Comparison of ENCODE assay signal across 11 mouse cellular contexts in the genomic region with DNA sequence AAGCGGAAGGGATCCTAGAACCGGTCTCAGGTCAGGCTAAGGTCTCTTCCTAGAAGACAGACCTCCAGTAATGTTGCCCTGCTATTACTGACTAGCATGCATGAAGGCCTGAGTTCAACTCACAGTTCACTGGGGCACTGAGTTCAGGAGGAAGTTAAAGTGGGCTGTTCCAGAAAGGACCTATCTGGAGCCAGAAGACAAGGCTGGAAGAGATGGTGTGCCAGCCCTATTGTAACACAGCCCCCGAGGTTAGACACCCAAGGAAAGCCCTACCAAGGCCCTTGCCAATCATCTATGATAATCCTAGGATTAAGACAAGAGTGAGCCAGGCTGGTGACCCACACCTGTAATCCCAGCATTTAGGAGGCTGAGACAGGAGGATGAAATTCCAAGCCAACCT. TPM values are rescaled to one million over a fixed set of nuclear protein-coding genes. Genes with fewer than 3 reads are reported as not detected.
DNase-seq lines count a peak whose midpoint lies in the region; ATAC-seq and TF ChIP-seq lines count a peak whose summit lies in the region.
"Had no signal": no experiment of that assay in that cellular context is flagged by ENCODE, and none has a peak within 500 bp of the region (broad histone marks: within the 10 kb centered on the region; RNA-seq: fewer than 3 reads in every experiment).

No protein-coding gene starts in this region.

- H3K27me3 ChIP-seq in kidney, postnatal 0 days (ENCODE audit: insufficient read depth, low read length): 0 out of 2 replicates have a peak, but pooled peaks cover 3% of the 10 kb centered on the region
- H3K27me3 ChIP-seq in embryonic facial prominence, embryonic 10.5 days (replicated peaks; ENCODE audit: low read depth, poor library complexity, severe bottlenecking): peaks cover 56% of the 10 kb centered on the region
- H3K27me3 ChIP-seq in hindbrain, embryonic 14.5 days (ENCODE audit: control insufficient read depth, insufficient read depth, low read length): peaks cover 40% of the 10 kb centered on the region
- peaks cover 44% of the 10 kb centered on the region for H3K27me3 ChIP-seq in midbrain, embryonic 15.5 days (replicated peaks)

- H3K4me1 ChIP-seq in kidney, postnatal 0 days (replicated peaks; ENCODE audit: insufficient read depth, low read length): peaks cover 4% of the 10 kb centered on the region; the same call in 1 of the 2 replicates
- H3K4me1 ChIP-seq in embryonic facial prominence, embryonic 10.5 days: peaks cover 17% of the 10 kb centered on the region
- peaks cover 6% of the 10 kb centered on the region; the same call in 1 of the 2 replicates for H3K4me1 ChIP-seq in hindbrain, embryonic 14.5 days (replicated peaks; ENCODE audit: control insufficient read depth, insufficient read depth, low read length)
- H3K4me1 ChIP-seq in midbrain, embryonic 15.5 days: peaks cover 8% of the 10 kb centered on the region

- peak overlapping the region; percentile 53; the same call in 1 of the 2 replicates for H3K4me3 ChIP-seq in kidney, postnatal 0 days (replicated peaks; ENCODE audit: low read depth, low read length)
- peak overlapping the region; percentile 70; the same call in 1 of the 2 replicates for H3K4me3 ChIP-seq in embryonic facial prominence, embryonic 10.5 days
- H3K4me3 ChIP-seq in hindbrain, embryonic 14.5 days (replicated peaks; ENCODE audit: low read length): peak overlapping the region; percentile 39
- H3K4me3 ChIP-seq in midbrain, embryonic 15.5 days: peak overlapping the region; percentile 46; the same call in 1 of the 2 replicates

- TF ChIP-seq CTCF in kidney, postnatal 0 days (IDR thresholded peaks at IDR 0.05; ENCODE audit: low read depth): no peak

- 74% methylated on average over 3 of the region's 3 CpGs for WGBS in kidney, postnatal 0 days
- 52% methylated on average over 3 of the region's 3 CpGs for WGBS in embryonic facial prominence, embryonic 10.5 days
- WGBS in hindbrain, embryonic 14.5 days: 55% methylated on average over 3 of the region's 3 CpGs
- 51% methylated on average over 3 of the region's 3 CpGs for WGBS in midbrain, embryonic 15.5 days

- no peaks in the 10 kb centered on the region for H3K36me3 ChIP-seq in kidney, postnatal 0 days (ENCODE audit: insufficient read depth, low read length)
- H3K36me3 ChIP-seq in embryonic facial prominence, embryonic 10.5 days (replicated peaks): no peaks in the 10 kb centered on the region
- H3K36me3 ChIP-seq in hindbrain, embryonic 14.5 days (replicated peaks; ENCODE audit: control insufficient read depth, insufficient read depth): no peaks in the 10 kb centered on the region
- no peaks in the 10 kb centered on the region for H3K36me3 ChIP-seq in midbrain, embryonic 15.5 days (replicated peaks)
- H3K36me3 ChIP-seq: midbrain, embryonic 12.5 days had no signal

- no peak overlapping the region for H3K27ac ChIP-seq in kidney, postnatal 0 days
- no peak overlapping the region for H3K27ac ChIP-seq in embryonic facial prominence, embryonic 10.5 days (replicated peaks)
- H3K27ac ChIP-seq in hindbrain, embryonic 14.5 days: no peak overlapping the region
- no peak overlapping the region for H3K27ac ChIP-seq in midbrain, embryonic 15.5 days
- H3K27ac ChIP-seq: midbrain, embryonic 12.5 days had no signal

- peak overlapping the region; percentile 95 for H3K4me2 ChIP-seq in kidney, postnatal 0 days (ENCODE audit: low read length)
- H3K4me2 ChIP-seq in hindbrain, embryonic 14.5 days (replicated peaks): peak overlapping the region; percentile 79
- peak overlapping the region; percentile 94; the same call in 1 of the 2 replicates for H3K4me2 ChIP-seq in midbrain, embryonic 15.5 days

- no peak overlapping the region for H3K9ac ChIP-seq in kidney, postnatal 0 days (ENCODE audit: low read depth, low read length)
- no peak overlapping the region for H3K9ac ChIP-seq in hindbrain, embryonic 14.5 days
- no peak overlapping the region for H3K9ac ChIP-seq in midbrain, embryonic 15.5 days

- H3K9me3 ChIP-seq in kidney, postnatal 0 days (replicated peaks; ENCODE audit: low read length): no peaks in the 10 kb centered on the region
- no peaks in the 10 kb centered on the region for H3K9me3 ChIP-seq in embryonic facial prominence, embryonic 10.5 days
- no peaks in the 10 kb centered on the region for H3K9me3 ChIP-seq in hindbrain, embryonic 14.5 days (ENCODE audit: control insufficient read depth, low read length)
- no peaks in the 10 kb centered on the region for H3K9me3 ChIP-seq in midbrain, embryonic 15.5 days
- H3K9me3 ChIP-seq: midbrain, embryonic 12.5 days had no signal

- ATAC-seq in kidney, postnatal 0 days (replicated peaks; ENCODE audit: low FRiP score, low read depth): no peak
- ATAC-seq in hindbrain, embryonic 14.5 days (ENCODE audit: low FRiP score): no peak
- no peak for ATAC-seq in midbrain, embryonic 15.5 days (replicated peaks)
- ATAC-seq in frontal cortex, adult (ENCODE audit: low TSS enrichment): no peak
- ATAC-seq: Patski had no signal

- no peak for DNase-seq in kidney, postnatal 0 days (ENCODE audit: low spot score)
- no peak for DNase-seq in kidney, postnatal 25 days
- DNase-seq in embryonic facial prominence, embryonic 10.5 days (ENCODE audit: low spot score): no peak
- no peak for DNase-seq in hindbrain, embryonic 14.5 days (ENCODE audit: low spot score)
- DNase-seq in cerebellum, adult 9-11 months: no peak
- no peak for DNase-seq in embryo, embryonic 10.5 days (ENCODE audit: low spot score)
- DNase-seq: cerebellum, adult 11 months had no signal

RNA-seq across cellular contexts. Expression of a gene that starts 0.8 kb away (rescaled TPM):
- 0.87 and 0.88 TPM in 2 replicates for polyA plus RNA-seq in kidney, postnatal 0 days (2015; fragmentation: Nextera tagmentation; extraction: Ambion mirVana)
- 0.74 and 1.1 TPM in 2 replicates for polyA plus RNA-seq in embryonic facial prominence, embryonic 10.5 days (2016; fragmentation: Nextera tagmentation; extraction: Ambion mirVana)
- polyA plus RNA-seq in hindbrain, embryonic 14.5 days (2014; fragmentation: Nextera tagmentation; extraction: Ambion mirVana): 0.66 and 0.78 TPM in 2 replicates
- 1.2 and 1.4 TPM in 2 replicates for polyA plus RNA-seq in midbrain, embryonic 15.5 days (2015; fragmentation: Nextera tagmentation; extraction: Ambion mirVana)
- polyA plus RNA-seq: Patski had no signal

RNA-seq across cellular contexts. Expression of a gene that starts 6.6 kb away (rescaled TPM):
- polyA plus RNA-seq in kidney, postnatal 0 days (2015; fragmentation: Nextera tagmentation; extraction: Ambion mirVana): 121 and 131 TPM in 2 replicates
- 100 and 102 TPM in 2 replicates for polyA plus RNA-seq in embryonic facial prominence, embryonic 10.5 days (2016; fragmentation: Nextera tagmentation; extraction: Ambion mirVana)
- 96.6 and 101 TPM in 2 replicates for polyA plus RNA-seq in hindbrain, embryonic 14.5 days (2014; fragmentation: Nextera tagmentation; extraction: Ambion mirVana)
- 91.2 and 95.1 TPM in 2 replicates for polyA plus RNA-seq in midbrain, embryonic 15.5 days (2015; fragmentation: Nextera tagmentation; extraction: Ambion mirVana)

RNA-seq across cellular contexts. Expression of a gene that starts 16.7 kb away (rescaled TPM):
- 23.7 and 24.1 TPM in 2 replicates for polyA plus RNA-seq in kidney, postnatal 0 days (2015; fragmentation: Nextera tagmentation; extraction: Ambion mirVana)
- polyA plus RNA-seq in embryonic facial prominence, embryonic 10.5 days (2016; fragmentation: Nextera tagmentation; extraction: Ambion mirVana): 4.4 and 4.6 TPM in 2 replicates
- 0.61 and 0.67 TPM in 2 replicates for polyA plus RNA-seq in hindbrain, embryonic 14.5 days (2014; fragmentation: Nextera tagmentation; extraction: Ambion mirVana)
- polyA plus RNA-seq in midbrain, embryonic 15.5 days (2015; fragmentation: Nextera tagmentation; extraction: Ambion mirVana): 1.1 and 1.5 TPM in 2 replicates

RNA-seq across cellular contexts. Expression of a gene that starts 17.7 kb away (rescaled TPM):
- polyA plus RNA-seq in kidney, postnatal 0 days (2015; fragmentation: Nextera tagmentation; extraction: Ambion mirVana): 0.51 and 0.53 TPM in 2 replicates
- polyA plus RNA-seq in embryonic facial prominence, embryonic 10.5 days (2016; fragmentation: Nextera tagmentation; extraction: Ambion mirVana): 0.10 and 0.24 TPM in 2 replicates
- 2.6 and 3.3 TPM in 2 replicates for polyA plus RNA-seq in hindbrain, embryonic 14.5 days (2014; fragmentation: Nextera tagmentation; extraction: Ambion mirVana)
- 4.2 and 5.3 TPM in 2 replicates for polyA plus RNA-seq in midbrain, embryonic 15.5 days (2015; fragmentation: Nextera tagmentation; extraction: Ambion mirVana)
- polyA plus RNA-seq: Patski had no signal

RNA-seq across cellular contexts. Expression of a gene that starts 50.2 kb away (rescaled TPM):
- 460 and 496 TPM in 2 replicates for polyA plus RNA-seq in kidney, postnatal 0 days (2015; fragmentation: Nextera tagmentation; extraction: Ambion mirVana)
- polyA plus RNA-seq in embryonic facial prominence, embryonic 10.5 days (2016; fragmentation: Nextera tagmentation; extraction: Ambion mirVana): 75.5 and 79.3 TPM in 2 replicates
- 71.3 and 73.2 TPM in 2 replicates for polyA plus RNA-seq in hindbrain, embryonic 14.5 days (2014; fragmentation: Nextera tagmentation; extraction: Ambion mirVana)
- polyA plus RNA-seq in midbrain, embryonic 15.5 days (2015; fragmentation: Nextera tagmentation; extraction: Ambion mirVana): 72.4 and 77.3 TPM in 2 replicates
